Mouse (Mus musculus): ENCODE measurements around the gene Ap1b1. TPM values are rescaled to one million over a fixed set of nuclear protein-coding genes. Genes with fewer than 3 reads are reported as not detected.
"Not testable (repeated sequence)": the region's sequence is repeated elsewhere in the genome, so short reads cannot be mapped to it uniquely, and the experiment has no call there.

Ap1b1 gene
- polyA plus RNA-seq, 1 experiment from 2014 or later: 127 TPM

- Histone ChIP-seq H3K27ac (no peak overlapping the region), H3K79me2 (ENCODE audit: inconsistent target) (peaks cover 14% of the 10 kb centered on the region; the same call in 1 of the 2 replicates), H3K4me3 (ENCODE audit: inconsistent target) (no peak overlapping the region), H3K36me3 (ENCODE audit: inconsistent target) (peaks cover 36% of the 10 kb centered on the region)
These were observed 80.4 kb downstream of the Ap1b1 start for GRCm38 (mm10) chr11:5067063-5067462.

GRCm38 (mm10) chr11:5068126-5068971 is 81.7 kb downstream of the Ap1b1 start:
- 84% methylated on average over 9 of the region's 9 CpGs for WGBS (ENCODE audit: missing documents)
- Histone ChIP-seq H3K79me2 (ENCODE audit: inconsistent target) (peaks cover 18% of the 10 kb centered on the region; the same call in 1 of the 2 replicates), H3K27ac (no peak overlapping the region), H3K4me3 (ENCODE audit: inconsistent target) (no peak overlapping the region), H3K36me3 (ENCODE audit: inconsistent target) (peaks cover 49% of the 10 kb centered on the region)

GRCm38 (mm10) chr11:5074882-5075281 is 88.3 kb downstream of the Ap1b1 start:
- Histone ChIP-seq H3K36me3 (ENCODE audit: inconsistent target) (peaks cover 63% of the 10 kb centered on the region), H3K79me2 (ENCODE audit: inconsistent target) (peaks cover 52% of the 10 kb centered on the region), H3K27ac (no peak overlapping the region), H3K4me3 (ENCODE audit: inconsistent target) (no peak overlapping the region)
- 85% methylated on average over 4 of the region's 4 CpGs for WGBS (ENCODE audit: missing documents)

GRCm38 (mm10) chr11:5075760-5076159 is 89.1 kb downstream of the Ap1b1 start:
- no peak overlapping the region for H3K27ac ChIP-seq
- H3K79me2 ChIP-seq (ENCODE audit: inconsistent target): peaks cover 61% of the 10 kb centered on the region
- no peak overlapping the region for H3K4me3 ChIP-seq (ENCODE audit: inconsistent target)
- peaks cover 63% of the 10 kb centered on the region for H3K36me3 ChIP-seq (ENCODE audit: inconsistent target)

- Histone ChIP-seq H3K79me2 (ENCODE audit: inconsistent target) (peaks cover 72% of the 10 kb centered on the region), H3K36me3 (ENCODE audit: inconsistent target) (peaks cover 63% of the 10 kb centered on the region)
- H3K4me3 ChIP-seq (ENCODE audit: inconsistent target); H3K27ac ChIP-seq: not testable (repeated sequence)
- WGBS (ENCODE audit: missing documents): 90% methylated on average over 2 of the region's 5 CpGs
These were observed 90.2 kb downstream of the Ap1b1 start for GRCm38 (mm10) chr11:5076843-5077242.

- H3K36me3 ChIP-seq (ENCODE audit: inconsistent target): peaks cover 93% of the 10 kb centered on the region
- H3K27ac ChIP-seq: no peak overlapping the region
- WGBS (ENCODE audit: missing documents): 100% methylated on average over 1 of the region's 1 CpGs
- no peak overlapping the region for H3K4me3 ChIP-seq (ENCODE audit: inconsistent target)
- H3K79me2 ChIP-seq (ENCODE audit: inconsistent target): peaks cover 100% of the 10 kb centered on the region
These were observed 102.5 kb downstream of the Ap1b1 start for GRCm38 (mm10) chr11:5089147-5089546.

GRCm38 (mm10) chr11:5091706-5092105 is 105.1 kb downstream of the Ap1b1 start:
- H3K79me2 ChIP-seq (ENCODE audit: inconsistent target): peaks cover 100% of the 10 kb centered on the region
- WGBS (ENCODE audit: missing documents): 46% methylated on average over 2 of the region's 2 CpGs

More at GRCm38 (mm10) chr11:5091706-5092105, 105.1 kb downstream of the Ap1b1 start:
- Histone ChIP-seq H3K4me3 (ENCODE audit: inconsistent target) (no peak overlapping the region), H3K36me3 (ENCODE audit: inconsistent target) (peaks cover 67% of the 10 kb centered on the region), H3K27ac (no peak overlapping the region)

Other genes starting within 250 kb of the Ap1b1 start
- 0.04 TPM in 1 of 3 replicates, not detected in the others for gene Cabp7, start 240.0 kb upstream of the Ap1b1 start, polyA plus RNA-seq (2018)
- gene Nf2, start 137.3 kb upstream of the Ap1b1 start, polyA plus RNA-seq (2018): 42.7 to 60.3 TPM (median 44.6 TPM) in 3 replicates
- gene Nipsnap1, start 112.9 kb upstream of the Ap1b1 start, polyA plus RNA-seq (2018): 1.7 to 4.1 TPM (median 2.3 TPM) in 3 replicates
- 27.0 to 37.9 TPM (median 33.4 TPM) in 3 replicates for gene Thoc5, start 91.5 kb upstream of the Ap1b1 start, polyA plus RNA-seq (2018)
- 0.11 to 0.14 TPM in 2 of 3 replicates, not detected in the other for gene Nefh, start 38.8 kb upstream of the Ap1b1 start, polyA plus RNA-seq (2018)
- not detected in 3 replicates for gene Rasl10a, start 71.3 kb downstream of the Ap1b1 start, polyA plus RNA-seq (2018)
- gene Gas2l1, start 78.5 kb downstream of the Ap1b1 start, polyA plus RNA-seq (2018): 29.9 to 46.7 TPM (median 32.6 TPM) in 3 replicates
- 7.5 to 13.4 TPM (median 8.4 TPM) in 3 replicates for gene Rhbdd3, start 112.1 kb downstream of the Ap1b1 start, polyA plus RNA-seq (2018)
- gene Ewsr1, start 112.4 kb downstream of the Ap1b1 start, polyA plus RNA-seq (2018): 241 to 1,448 TPM (median 260 TPM) in 3 replicates
- 0.53 to 0.57 TPM (median 0.54 TPM) in 3 replicates for gene Emid1, start 165.4 kb downstream of the Ap1b1 start, polyA plus RNA-seq (2018)

Data from macrophage (primary cell).